Mouse (Mus musculus) gastrocnemius, adult 8-10 months (tissue): ENCODE measurements around the gene Lpp. TPM values are rescaled to one million over a fixed set of nuclear protein-coding genes. Genes with fewer than 3 reads are reported as not detected.

Experiments
- DNase-seq, 2 experiments: peaks; one replicate each; pipeline ENCODE4 v3.0.0; 2022; ENCODE audit warnings: low spot score in 2 of 2
- microRNA-seq: library from miRNA; unstranded; fragments of <30 nt; microRNA quantifications from one replicate; pipeline ENCODE4 v1.2.0, GENCODE M21; 2022
- total RNA-seq, 4 experiments: library from RNA; stranded (reverse); gene quantifications; 2 replicates each; pipeline ENCODE4 v1.2.4; 2022

The Lpp gene
- total RNA-seq, 4 experiments from 2014 or later, result 15.7 to 19.6 (median 16.5) TPM

DNA sequence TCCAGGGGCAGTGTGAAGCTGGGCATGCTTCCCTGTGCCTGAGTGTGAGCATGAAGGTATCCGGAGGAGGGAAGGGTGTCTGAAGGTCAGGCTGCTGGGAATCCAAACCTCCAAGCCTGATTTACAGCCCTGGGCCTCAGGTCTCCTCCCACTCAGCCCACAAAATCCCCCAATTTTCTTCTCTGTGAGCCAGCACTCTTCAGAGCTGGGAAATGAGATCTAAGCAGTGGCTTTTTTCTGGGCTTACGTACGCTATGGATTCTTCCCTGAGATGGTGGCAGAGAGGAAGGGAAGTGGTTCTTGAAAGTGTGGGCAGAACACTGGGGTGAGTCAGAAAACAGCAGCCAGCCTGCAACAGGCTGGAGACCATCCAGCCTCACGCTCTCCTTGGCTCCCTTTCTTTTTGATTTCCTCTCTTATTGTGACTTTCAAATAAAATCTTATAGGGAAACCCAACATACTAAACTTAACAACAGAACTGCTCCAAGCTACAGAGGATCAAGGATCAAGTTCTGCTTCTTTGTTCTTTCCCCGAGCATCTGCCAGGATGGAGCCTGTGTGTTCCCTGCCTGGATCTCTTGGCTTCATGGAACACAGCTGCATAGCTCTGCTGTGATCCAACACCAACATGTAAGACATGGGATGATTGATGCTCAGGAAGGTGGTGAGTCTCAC lies 648.7 kb downstream of the Lpp start:
- no peak for DNase-seq

Small RNA genes within 50 kb of the gene (microRNA-seq; reads per million reads assigned to microRNA genes)
- gene Mir28a, result 5,834 reads per million, percentile 90 among the genes with 10 or more reads in this experiment
